Mouse (Mus musculus) liver, embryonic 12.5 days (tissue): ENCODE results near the gene Txndc17. TPM values are rescaled to one million over a fixed set of nuclear protein-coding genes. Genes with fewer than 3 reads are reported as not detected.
"Not testable (repeated sequence)": the region's sequence is repeated elsewhere in the genome, so short reads cannot be mapped to it uniquely, and the experiment has no call there.

Experiments used
- ATAC-seq: fragments of 200-750 bp; cut with Nextera tagmentation; 2 replicates; pipeline ENCODE4 v1.8.0; 2017; ENCODE audit warnings: moderate number of reproducible peaks, mild to moderate bottlenecking, moderate library complexity
- H3K27ac ChIP-seq: fragments of 300-500 bp; sonication (generic); 2 replicates; pipeline ENCODE4 v1.5.1; 2016; ENCODE audit warnings: mild to moderate bottlenecking
- H3K27me3 ChIP-seq: fragments of 300-500 bp; sonication (generic); replicated peaks from 2 replicates; pipeline ENCODE4 v1.6.1; 2016; ENCODE audit warnings: mild to moderate bottlenecking, moderate library complexity
- H3K36me3 ChIP-seq: fragments of 300-500 bp; sonication (generic); 2 replicates; pipeline ENCODE4 v1.6.1; 2016; ENCODE audit warnings: mild to moderate bottlenecking, moderate library complexity
- H3K4me1 ChIP-seq: fragments of 300-500 bp; sonication (generic); 2 replicates; pipeline ENCODE4 v1.6.1; 2016
- H3K4me2 ChIP-seq: fragments of 300-500 bp; sonication (generic); 2 replicates; pipeline ENCODE4 v1.6.1; 2016; ENCODE audit warnings: mild to moderate bottlenecking, moderate library complexity
- H3K4me3 ChIP-seq: fragments of 300-500 bp; sonication (generic); 2 replicates; pipeline ENCODE4 v1.5.1; 2016; ENCODE audit warnings: mild to moderate bottlenecking, moderate library complexity
- H3K9ac ChIP-seq: fragments of 300-500 bp; sonication (generic); 2 replicates; pipeline ENCODE4 v1.6.1; 2016; ENCODE audit warnings: mild to moderate bottlenecking, moderate library complexity
- H3K9me3 ChIP-seq: fragments of 300-500 bp; sonication (generic); replicated peaks from 2 replicates; pipeline ENCODE4 v1.6.1; 2016; ENCODE audit warnings: mild to moderate bottlenecking, moderate library complexity
- WGBS: fragments of 180-500 bp; shearing (Covaris S2); methylation state at CpG from one replicate; pipeline ENCODE4 v1.1.7; 2016; ENCODE audit not compliant: insufficient replicate concordance; 5-methylcytosine and 5-hydroxymethylcytosine counted together
- polyA plus RNA-seq: library from polyadenylated mRNA; unstranded; fragments of >200 nt; fragmentation: Nextera tagmentation; extraction: Ambion mirVana; gene quantifications from 2 replicates; pipeline ENCODE4 v1.2.1, GENCODE M21; 2016

Txndc17 gene
- polyA plus RNA-seq, result 95.4 and 96.6 TPM in 2 replicates

GRCm38 (mm10) chr11:72207204-72207833 is at the start of gene Txndc17, which contains the start of gene 4933427D14Rik:
Gene Txndc17, plus strand, starts transcription at chr11:72207547.
Gene 4933427D14Rik, minus strand, starts transcription at chr11:72207459.
- peak; percentile 95 for ATAC-seq
- H3K4me2 ChIP-seq, result peak within 1 kb of the TSS; percentile 88
- no peaks in the 10 kb centered on the region for H3K9me3 ChIP-seq
- WGBS, result under 1% methylated on average over 42 of the region's 42 CpGs
- H3K27me3 ChIP-seq, result no peaks in the 10 kb centered on the region
- H3K4me1 ChIP-seq, result peaks cover 34% of the 10 kb centered on the region
- H3K36me3 ChIP-seq, result peaks cover 34% of the 10 kb centered on the region
- H3K27ac ChIP-seq, result peak within 1 kb of the TSS; percentile 59
- H3K4me3 ChIP-seq, result peak within 1 kb of the TSS; percentile 94
- H3K9ac ChIP-seq, result peak within 1 kb of the TSS; percentile 86

- Histone ChIP-seq H3K36me3 (peaks cover 58% of the 10 kb centered on the region), H3K4me1 (no peaks in the 10 kb centered on the region), H3K4me2 (no peak overlapping the region), H3K9me3 (no peaks in the 10 kb centered on the region), H3K4me3 (no peak overlapping the region), H3K27ac (no peak overlapping the region), H3K9ac (no peak overlapping the region), H3K27me3 (no peaks in the 10 kb centered on the region)
- WGBS, result 67% methylated on average over 2 of the region's 2 CpGs
- no peak for ATAC-seq
Observed at GRCm38 (mm10) chr11:72163198-72163597, 44.1 kb upstream of the Txndc17 start.

- Histone ChIP-seq H3K9me3 (no peaks in the 10 kb centered on the region), H3K4me1 (no peaks in the 10 kb centered on the region), H3K27me3 (no peaks in the 10 kb centered on the region), H3K27ac (no peak overlapping the region), H3K4me2 (no peak overlapping the region), H3K9ac (no peak overlapping the region), H3K36me3 (peaks cover 59% of the 10 kb centered on the region), H3K4me3 (no peak overlapping the region)
- peak; percentile 52; the same call in 1 of the 2 replicates for ATAC-seq
- WGBS, result 73% methylated on average over 4 of the region's 4 CpGs
Observed at GRCm38 (mm10) chr11:72169871-72170270, 37.5 kb upstream of the Txndc17 start.

GRCm38 (mm10) chr11:72171906-72172305 is 35.4 kb upstream of the Txndc17 start:
- H3K36me3 ChIP-seq, result peaks cover 57% of the 10 kb centered on the region

GRCm38 (mm10) chr11:72173506-72173905 is 33.8 kb upstream of the Txndc17 start:
- no peaks in the 10 kb centered on the region for H3K9me3 ChIP-seq
- H3K36me3 ChIP-seq, result peaks cover 68% of the 10 kb centered on the region
- H3K4me3 ChIP-seq, result no peak overlapping the region
- ATAC-seq, result no peak
- H3K4me2 ChIP-seq, result no peak overlapping the region
- no peak overlapping the region for H3K9ac ChIP-seq
- no peaks in the 10 kb centered on the region for H3K4me1 ChIP-seq
- H3K27ac ChIP-seq, result no peak overlapping the region
- H3K27me3 ChIP-seq, result no peaks in the 10 kb centered on the region
- WGBS, result 72% methylated on average over 5 of the region's 5 CpGs

More at GRCm38 (mm10) chr11:72171906-72172305, 35.4 kb upstream of the Txndc17 start:
- not testable (repeated sequence) for H3K27ac ChIP-seq, H3K9ac ChIP-seq, H3K9me3 ChIP-seq, H3K4me3 ChIP-seq, H3K4me1 ChIP-seq, ATAC-seq, H3K4me2 ChIP-seq, H3K27me3 ChIP-seq
- 69% methylated on average over 4 of the region's 4 CpGs for WGBS

- Histone ChIP-seq H3K27ac (no peak overlapping the region), H3K4me1 (no peaks in the 10 kb centered on the region), H3K9ac (no peak overlapping the region), H3K4me2 (no peak overlapping the region), H3K4me3 (no peak overlapping the region), H3K36me3 (peaks cover 66% of the 10 kb centered on the region), H3K9me3 (no peaks in the 10 kb centered on the region), H3K27me3 (no peaks in the 10 kb centered on the region)
- 81% methylated on average over 6 of the region's 6 CpGs for WGBS
- no peak for ATAC-seq
Observed at GRCm38 (mm10) chr11:72174721-72175120, 32.6 kb upstream of the Txndc17 start.

GRCm38 (mm10) chr11:72175966-72176365 is 31.4 kb upstream of the Txndc17 start:
- Histone ChIP-seq H3K4me3 (no peak overlapping the region), H3K36me3 (peaks cover 63% of the 10 kb centered on the region), H3K4me2 (no peak overlapping the region), H3K9me3 (no peaks in the 10 kb centered on the region), H3K27ac (no peak overlapping the region), H3K27me3 (no peaks in the 10 kb centered on the region), H3K9ac (no peak overlapping the region), H3K4me1 (no peaks in the 10 kb centered on the region)
- 82% methylated on average over 5 of the region's 5 CpGs for WGBS
- ATAC-seq, result no peak

- Histone ChIP-seq H3K9me3 (no peaks in the 10 kb centered on the region), H3K4me2 (no peak overlapping the region), H3K36me3 (peaks cover 68% of the 10 kb centered on the region), H3K9ac (no peak overlapping the region), H3K4me1 (no peaks in the 10 kb centered on the region), H3K27me3 (no peaks in the 10 kb centered on the region), H3K27ac (no peak overlapping the region), H3K4me3 (no peak overlapping the region)
- 72% methylated on average over 3 of the region's 3 CpGs for WGBS
- ATAC-seq, result no peak
Observed at GRCm38 (mm10) chr11:72176553-72176952, 30.8 kb upstream of the Txndc17 start.

- no peak overlapping the region for H3K27ac ChIP-seq
- H3K4me1 ChIP-seq, result no peaks in the 10 kb centered on the region
- no peak overlapping the region for H3K4me2 ChIP-seq
- H3K9ac ChIP-seq, result no peak overlapping the region
- 76% methylated on average over 5 of the region's 5 CpGs for WGBS
- H3K4me3 ChIP-seq, result no peak overlapping the region
- peaks cover 53% of the 10 kb centered on the region for H3K36me3 ChIP-seq
- H3K27me3 ChIP-seq, result no peaks in the 10 kb centered on the region
- no peak for ATAC-seq
- H3K9me3 ChIP-seq, result no peaks in the 10 kb centered on the region
Observed at GRCm38 (mm10) chr11:72180556-72180955, 26.8 kb upstream of the Txndc17 start.

GRCm38 (mm10) chr11:72181136-72181535 is 26.2 kb upstream of the Txndc17 start:
- H3K4me1 ChIP-seq, result no peaks in the 10 kb centered on the region
- H3K36me3 ChIP-seq, result peaks cover 50% of the 10 kb centered on the region
- no peaks in the 10 kb centered on the region for H3K9me3 ChIP-seq
- no peak overlapping the region for H3K27ac ChIP-seq
- no peak overlapping the region for H3K9ac ChIP-seq
- ATAC-seq, result no peak
- H3K4me3 ChIP-seq, result no peak overlapping the region
- H3K27me3 ChIP-seq, result no peaks in the 10 kb centered on the region
- 82% methylated on average over 4 of the region's 4 CpGs for WGBS
- no peak overlapping the region for H3K4me2 ChIP-seq

- no peaks in the 10 kb centered on the region for H3K4me1 ChIP-seq
- no peaks in the 10 kb centered on the region for H3K9me3 ChIP-seq
- ATAC-seq, result no peak
- no peak overlapping the region for H3K27ac ChIP-seq
- 68% methylated on average over 4 of the region's 4 CpGs for WGBS
- H3K36me3 ChIP-seq, result peaks cover 49% of the 10 kb centered on the region
- H3K4me2 ChIP-seq, result no peak overlapping the region
- no peak overlapping the region for H3K9ac ChIP-seq
- H3K27me3 ChIP-seq, result no peaks in the 10 kb centered on the region
- H3K4me3 ChIP-seq, result no peak overlapping the region
Observed at GRCm38 (mm10) chr11:72184252-72184651, 23.1 kb upstream of the Txndc17 start.

GRCm38 (mm10) chr11:72190857-72191256 is 16.5 kb upstream of the Txndc17 start:
- H3K36me3 ChIP-seq, result peaks cover 55% of the 10 kb centered on the region
- no peaks in the 10 kb centered on the region for H3K9me3 ChIP-seq
- no peaks in the 10 kb centered on the region for H3K4me1 ChIP-seq
- H3K27ac ChIP-seq, result no peak overlapping the region
- H3K27me3 ChIP-seq, result no peaks in the 10 kb centered on the region
- H3K4me3 ChIP-seq, result no peak overlapping the region
- ATAC-seq, result no peak
- 79% methylated on average over 1 of the region's 1 CpGs for WGBS
- H3K4me2 ChIP-seq, result no peak overlapping the region
- no peak overlapping the region for H3K9ac ChIP-seq

GRCm38 (mm10) chr11:72194259-72194658 is 13.1 kb upstream of the Txndc17 start:
- ATAC-seq, result no peak
- no peaks in the 10 kb centered on the region for H3K9me3 ChIP-seq
- no peak overlapping the region for H3K4me3 ChIP-seq
- H3K27ac ChIP-seq, result no peak overlapping the region
- H3K4me1 ChIP-seq, result no peaks in the 10 kb centered on the region
- 91% methylated on average over 2 of the region's 2 CpGs for WGBS
- no peaks in the 10 kb centered on the region for H3K27me3 ChIP-seq
- no peak overlapping the region for H3K4me2 ChIP-seq
- H3K9ac ChIP-seq, result no peak overlapping the region
- H3K36me3 ChIP-seq, result peaks cover 59% of the 10 kb centered on the region
